Mouse (Mus musculus): ENCODE results near the gene Gm47955. TPM values are rescaled to one million over a fixed set of nuclear protein-coding genes. Genes with fewer than 3 reads are reported as not detected.
"Not testable (repeated sequence)": the region's sequence is repeated elsewhere in the genome, so short reads cannot be mapped to it uniquely, and the experiment has no call there.

Gm47955 gene
- total RNA-seq (2014; rRNA removed) (not detected in 2 replicates), polyA plus RNA-seq (2015; fragmentation: Nextera tagmentation; extraction: Ambion mirVana) (not detected in 2 replicates)

GRCm38 (mm10) chr1:82959870-82960385 lies at the start of gene Gm47955:
Gm47955 (plus strand) TSS chr1:82960286.
- DNase-seq (no peak), ATAC-seq (no peak)
- Histone ChIP-seq H3K4me2 (ENCODE audit: low read depth) (no peak within 1 kb of the TSS), H3K27ac (ENCODE audit: low read depth, low read length) (no peak within 1 kb of the TSS), H3K27me3 (ENCODE audit: insufficient read depth, low read length) (no peaks in the 10 kb centered on the region), H3K36me3 (ENCODE audit: insufficient read depth) (no peaks in the 10 kb centered on the region), H3K4me3 (ENCODE audit: low read depth, low read length) (no peak within 1 kb of the TSS), H3K9me3 (ENCODE audit: low read length) (no peaks in the 10 kb centered on the region), H3K4me1 (ENCODE audit: insufficient read depth) (no peaks in the 10 kb centered on the region), H3K9ac (no peak within 1 kb of the TSS)
- no peak for TF ChIP-seq CTCF (IDR thresholded peaks at IDR 0.05; ENCODE audit: low read depth)
- WGBS: 92% methylated on average over 11 of the region's 11 CpGs

GRCm38 (mm10) chr1:82913025-82913424 lies 47.1 kb upstream of the Gm47955 start, which contains the start of gene A030005L19Rik:
A030005L19Rik (plus strand) TSS chr1:82913325.
- no peak within 1 kb of the TSS for H3K4me3 ChIP-seq (ENCODE audit: low read depth, low read length)
- DNase-seq (no peak), ATAC-seq (no peak)
- no peak for TF ChIP-seq CTCF (IDR thresholded peaks at IDR 0.05; ENCODE audit: low read depth)
- H3K9me3 ChIP-seq (ENCODE audit: low read length): no peaks in the 10 kb centered on the region
- no peak within 1 kb of the TSS for H3K4me2 ChIP-seq (ENCODE audit: low read depth)
- H3K9ac ChIP-seq: no peak within 1 kb of the TSS
- no peaks in the 10 kb centered on the region for H3K27me3 ChIP-seq (ENCODE audit: insufficient read depth, low read length)
- WGBS: 93% methylated on average over 3 of the region's 3 CpGs
- H3K27ac ChIP-seq (ENCODE audit: low read depth, low read length): no peak within 1 kb of the TSS
- no peaks in the 10 kb centered on the region for H3K36me3 ChIP-seq (ENCODE audit: insufficient read depth)
- H3K4me1 ChIP-seq (ENCODE audit: insufficient read depth): no peaks in the 10 kb centered on the region

- H3K4me3 ChIP-seq (ENCODE audit: low read depth, low read length); H3K9ac ChIP-seq; H3K4me1 ChIP-seq (ENCODE audit: insufficient read depth); DNase-seq; H3K27ac ChIP-seq (ENCODE audit: low read depth, low read length); ATAC-seq; H3K9me3 ChIP-seq (ENCODE audit: low read length); H3K27me3 ChIP-seq (ENCODE audit: insufficient read depth, low read length); H3K36me3 ChIP-seq (ENCODE audit: insufficient read depth); H3K4me2 ChIP-seq (ENCODE audit: low read depth): not testable (repeated sequence)
- 98% methylated on average over 5 of the region's 5 CpGs for WGBS
Observed at GRCm38 (mm10) chr1:82913434-82913833, 46.7 kb upstream of the Gm47955 start.

- 89% methylated on average over 6 of the region's 6 CpGs for WGBS
- TF ChIP-seq CTCF (IDR thresholded peaks at IDR 0.05; ENCODE audit: low read depth): no peak
- no peak for ATAC-seq
- Histone ChIP-seq H3K4me1 (ENCODE audit: insufficient read depth) (no peaks in the 10 kb centered on the region), H3K9ac (no peak within 1 kb of the TSS), H3K4me2 (ENCODE audit: low read depth) (no peak within 1 kb of the TSS), H3K36me3 (ENCODE audit: insufficient read depth) (no peaks in the 10 kb centered on the region), H3K9me3 (ENCODE audit: low read length) (no peaks in the 10 kb centered on the region), H3K27ac (ENCODE audit: low read depth, low read length) (no peak within 1 kb of the TSS), H3K27me3 (ENCODE audit: insufficient read depth, low read length) (no peaks in the 10 kb centered on the region), H3K4me3 (ENCODE audit: low read depth, low read length) (no peak within 1 kb of the TSS)
- no peak for DNase-seq
Observed at GRCm38 (mm10) chr1:82924650-82925049, 35.4 kb upstream of the Gm47955 start, which contains the start of gene A030014E15Rik. A030014E15Rik (plus strand) TSS chr1:82924917.

- not testable (repeated sequence) for H3K36me3 ChIP-seq (ENCODE audit: insufficient read depth); H3K27me3 ChIP-seq (ENCODE audit: insufficient read depth, low read length); H3K9me3 ChIP-seq (ENCODE audit: low read length); H3K4me1 ChIP-seq (ENCODE audit: insufficient read depth); H3K27ac ChIP-seq (ENCODE audit: low read depth, low read length); H3K9ac ChIP-seq; H3K4me3 ChIP-seq (ENCODE audit: low read depth, low read length); DNase-seq; ATAC-seq; H3K4me2 ChIP-seq (ENCODE audit: low read depth)
- 96% methylated on average over 2 of the region's 3 CpGs for WGBS
Observed at GRCm38 (mm10) chr1:82930558-82930957, 29.5 kb upstream of the Gm47955 start.

- ATAC-seq; H3K4me2 ChIP-seq (ENCODE audit: low read depth); H3K4me3 ChIP-seq (ENCODE audit: low read depth, low read length); H3K9me3 ChIP-seq (ENCODE audit: low read length); DNase-seq; H3K9ac ChIP-seq; H3K36me3 ChIP-seq (ENCODE audit: insufficient read depth); H3K27me3 ChIP-seq (ENCODE audit: insufficient read depth, low read length); H3K4me1 ChIP-seq (ENCODE audit: insufficient read depth); H3K27ac ChIP-seq (ENCODE audit: low read depth, low read length): not testable (repeated sequence)
- no CpG with 5 or more reads among the region's 6 CpGs for WGBS
Observed at GRCm38 (mm10) chr1:82931326-82931725, 28.8 kb upstream of the Gm47955 start, which contains the start of gene Gm6217. Gm6217 (minus strand) TSS chr1:82931399.

GRCm38 (mm10) chr1:82938666-82939065 lies 21.4 kb upstream of the Gm47955 start:
- ATAC-seq (no peak), DNase-seq (no peak)
- no peaks in the 10 kb centered on the region for H3K36me3 ChIP-seq (ENCODE audit: insufficient read depth)
- TF ChIP-seq CTCF (IDR thresholded peaks at IDR 0.05; ENCODE audit: low read depth): no peak
- no peak overlapping the region for H3K27ac ChIP-seq (ENCODE audit: low read depth, low read length)
- no peak overlapping the region for H3K4me2 ChIP-seq (ENCODE audit: low read depth)
- no peak overlapping the region for H3K9ac ChIP-seq
- WGBS: 95% methylated on average over 5 of the region's 5 CpGs
- H3K4me1 ChIP-seq (ENCODE audit: insufficient read depth): no peaks in the 10 kb centered on the region
- no peaks in the 10 kb centered on the region for H3K27me3 ChIP-seq (ENCODE audit: insufficient read depth, low read length)
- H3K4me3 ChIP-seq (ENCODE audit: low read depth, low read length): no peak overlapping the region
- no peaks in the 10 kb centered on the region for H3K9me3 ChIP-seq (ENCODE audit: low read length)

- WGBS: 94% methylated on average over 1 of the region's 2 CpGs
- H3K27ac ChIP-seq (ENCODE audit: low read depth, low read length); H3K27me3 ChIP-seq (ENCODE audit: insufficient read depth, low read length); H3K9ac ChIP-seq; H3K36me3 ChIP-seq (ENCODE audit: insufficient read depth); DNase-seq; H3K4me1 ChIP-seq (ENCODE audit: insufficient read depth); ATAC-seq; H3K4me3 ChIP-seq (ENCODE audit: low read depth, low read length); H3K9me3 ChIP-seq (ENCODE audit: low read length); H3K4me2 ChIP-seq (ENCODE audit: low read depth): not testable (repeated sequence)
Observed at GRCm38 (mm10) chr1:82942505-82942904, 17.6 kb upstream of the Gm47955 start.

GRCm38 (mm10) chr1:82943295-82943694 lies 16.8 kb upstream of the Gm47955 start, which contains the start of gene A030003K21Rik:
A030003K21Rik (minus strand) TSS chr1:82943388.
- not testable (repeated sequence) for H3K9ac ChIP-seq; H3K9me3 ChIP-seq (ENCODE audit: low read length); H3K27me3 ChIP-seq (ENCODE audit: insufficient read depth, low read length); H3K27ac ChIP-seq (ENCODE audit: low read depth, low read length); H3K4me3 ChIP-seq (ENCODE audit: low read depth, low read length); DNase-seq; H3K4me1 ChIP-seq (ENCODE audit: insufficient read depth); ATAC-seq; H3K36me3 ChIP-seq (ENCODE audit: insufficient read depth); H3K4me2 ChIP-seq (ENCODE audit: low read depth)
- WGBS: no CpG with 5 or more reads among the region's 6 CpGs

GRCm38 (mm10) chr1:82946029-82946428 lies 14.1 kb upstream of the Gm47955 start:
- H3K27me3 ChIP-seq (ENCODE audit: insufficient read depth, low read length); H3K4me3 ChIP-seq (ENCODE audit: low read depth, low read length); H3K27ac ChIP-seq (ENCODE audit: low read depth, low read length); H3K36me3 ChIP-seq (ENCODE audit: insufficient read depth); H3K4me2 ChIP-seq (ENCODE audit: low read depth); ATAC-seq; H3K9me3 ChIP-seq (ENCODE audit: low read length); H3K4me1 ChIP-seq (ENCODE audit: insufficient read depth); H3K9ac ChIP-seq; DNase-seq: not testable (repeated sequence)
- WGBS: 94% methylated on average over 2 of the region's 2 CpGs

Data from forebrain, postnatal 0 days (tissue).